Mouse (Mus musculus): ENCODE results near the gene Slc23a2.

The Slc23a2 gene

GRCm38 (mm10) chr2:132102505-132103130 lies 42.3 kb downstream of the Slc23a2 start:
- no peak for DNase-seq (ENCODE audit: extremely low read depth, insufficient read length, low spot score)

DNA sequence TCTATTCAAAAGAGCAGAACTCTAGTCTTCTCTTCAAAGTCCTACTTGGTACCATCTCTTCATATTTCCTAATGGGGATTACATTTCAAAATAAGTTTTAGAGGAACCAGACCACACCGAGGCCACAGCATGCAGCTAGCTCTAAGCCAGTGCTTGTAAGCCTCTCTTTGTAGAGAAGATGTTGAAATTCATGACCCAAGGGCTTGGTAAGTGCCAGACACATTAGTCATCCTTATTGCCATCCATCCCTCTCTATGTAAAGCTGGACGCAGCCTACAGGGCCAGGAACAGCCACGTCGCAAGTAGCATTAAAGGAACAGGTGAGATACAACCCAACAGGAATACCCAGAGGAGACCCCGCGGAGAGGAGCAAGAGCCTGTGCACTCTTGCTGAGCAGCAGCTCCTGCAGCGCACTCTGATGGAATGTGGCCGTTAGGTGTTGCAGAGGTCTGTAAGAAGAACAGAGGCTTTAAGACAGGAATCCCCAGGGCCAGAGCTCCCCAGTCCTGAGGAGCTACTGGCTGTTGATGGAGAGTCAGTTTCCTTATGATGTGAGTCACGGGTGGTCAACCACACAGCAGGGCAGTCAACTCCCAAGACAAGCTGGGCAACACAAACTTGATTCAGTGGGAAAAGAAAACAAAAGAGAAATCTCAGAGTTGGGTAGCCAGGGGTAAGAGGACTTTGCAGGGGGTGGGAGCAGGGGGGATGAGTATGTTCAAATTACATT lies 45.8 kb downstream of the Slc23a2 start:
- DNase-seq (ENCODE audit: extremely low read depth, insufficient read length, low spot score): peak; percentile 90

DNA sequence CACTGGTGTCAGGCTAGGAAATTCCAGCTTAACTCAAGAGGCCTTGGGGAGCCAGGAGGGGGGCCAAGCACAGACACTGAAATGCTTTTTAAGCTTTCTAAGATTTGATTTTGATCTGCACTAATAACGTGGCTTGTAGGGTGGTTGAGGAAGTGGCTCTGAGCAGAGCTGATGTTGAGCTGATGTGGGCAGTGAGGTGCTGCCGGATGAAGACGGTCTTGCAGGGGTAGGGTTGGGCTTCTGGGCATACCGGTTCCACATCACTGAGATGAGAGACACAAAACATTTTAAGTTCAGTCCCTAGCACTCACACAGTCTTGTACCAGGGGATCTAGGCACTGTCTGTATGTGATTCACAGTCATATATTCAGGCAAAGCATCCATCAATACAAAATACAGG lies 46.5 kb downstream of the Slc23a2 start:
- no peak for DNase-seq (ENCODE audit: extremely low read depth, insufficient read length, low spot score)

- DNase-seq (ENCODE audit: extremely low read depth, insufficient read length, low spot score): no peak
Measured at GRCm38 (mm10) chr2:132096582-132096981, 48.3 kb downstream of the Slc23a2 start.

GRCm38 (mm10) chr2:132095821-132096220 lies 49.1 kb downstream of the Slc23a2 start:
- DNase-seq (ENCODE audit: extremely low read depth, insufficient read length, low spot score): no peak

GRCm38 (mm10) chr2:132094441-132095230 lies 50.3 kb downstream of the Slc23a2 start:
- no peak for DNase-seq (ENCODE audit: extremely low read depth, insufficient read length, low spot score)

DNA sequence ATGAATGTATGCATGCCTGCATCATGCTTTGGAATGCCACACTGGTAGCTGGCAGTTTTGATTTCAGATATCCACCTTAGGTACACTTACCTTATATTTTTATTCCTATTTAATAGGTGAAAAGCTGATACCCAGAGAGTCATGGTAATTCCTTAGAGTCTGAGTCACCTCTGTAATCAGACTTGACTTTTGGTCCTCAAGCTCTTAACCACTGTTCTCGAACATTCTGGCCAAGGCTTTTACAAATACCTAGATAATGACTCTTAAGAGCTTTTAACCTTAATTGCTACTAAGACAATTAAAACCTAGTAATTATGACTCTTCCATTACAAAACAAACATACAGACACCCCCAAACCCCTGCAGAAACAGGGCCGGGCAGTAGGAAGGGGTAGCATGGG lies 51.2 kb downstream of the Slc23a2 start:
- no peak for DNase-seq (ENCODE audit: extremely low read depth, insufficient read length, low spot score)

DNA sequence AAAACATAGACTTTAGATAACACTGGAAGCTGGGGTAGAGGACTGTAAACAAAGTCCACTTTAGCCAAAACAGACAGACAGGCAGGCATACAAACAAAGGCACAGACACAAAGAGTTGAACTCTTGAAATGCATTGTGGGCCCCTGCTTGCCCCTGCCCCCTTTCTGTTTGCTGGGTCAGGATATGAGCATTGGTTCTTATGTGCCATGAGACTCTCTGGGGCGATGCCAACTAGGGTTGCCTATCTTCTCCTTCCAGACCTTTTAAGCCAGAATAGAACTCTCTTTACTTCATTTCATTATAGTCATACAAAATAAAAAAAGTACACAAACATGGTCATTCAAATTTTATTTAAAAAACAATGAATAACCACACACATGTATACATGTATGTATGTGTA lies 51.6 kb downstream of the Slc23a2 start:
- no peak for DNase-seq (ENCODE audit: extremely low read depth, insufficient read length, low spot score)

DNA sequence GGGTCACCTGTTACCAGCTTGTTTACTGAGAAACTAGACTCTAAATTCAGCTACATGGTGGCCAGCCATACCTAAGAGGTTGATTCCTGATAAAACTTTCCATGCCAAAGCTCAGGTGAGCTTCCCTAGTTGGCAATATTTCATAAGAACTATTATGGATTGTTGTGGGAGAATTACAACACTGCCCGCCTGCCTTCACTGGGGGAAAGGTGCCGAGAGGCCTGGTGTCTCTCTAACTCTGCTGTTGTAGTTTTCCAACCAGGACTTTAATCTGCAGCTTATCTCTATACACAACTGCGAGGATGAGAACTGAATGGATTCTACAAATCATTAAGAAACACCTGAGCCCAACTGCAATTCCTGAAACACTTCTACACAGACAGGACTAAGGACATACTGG lies 52.2 kb downstream of the Slc23a2 start:
- no peak for DNase-seq (ENCODE audit: extremely low read depth, insufficient read length, low spot score)

- DNase-seq (ENCODE audit: extremely low read depth, insufficient read length, low spot score): no peak
Measured at GRCm38 (mm10) chr2:132091749-132092148, 53.2 kb downstream of the Slc23a2 start.

DNA sequence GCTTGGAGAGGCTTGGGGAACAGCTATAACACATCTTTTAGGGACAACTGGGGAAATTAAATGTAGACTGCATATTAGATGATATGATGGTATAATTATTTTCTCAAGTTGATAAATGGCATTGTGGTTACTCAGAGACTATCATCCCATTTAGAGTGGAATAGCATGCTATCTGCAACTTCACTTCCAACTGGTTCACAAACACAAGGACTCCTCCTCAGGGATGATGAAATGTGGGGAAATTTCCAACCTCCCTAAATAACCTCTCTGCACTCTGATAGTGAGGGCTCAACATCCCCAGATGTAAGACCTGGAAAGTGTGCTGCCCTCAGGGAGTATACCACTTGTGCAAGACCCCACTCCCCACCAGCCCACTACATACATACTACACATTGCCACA lies 60.1 kb downstream of the Slc23a2 start:
- no peak for DNase-seq (ENCODE audit: extremely low read depth, insufficient read length, low spot score)

DNA sequence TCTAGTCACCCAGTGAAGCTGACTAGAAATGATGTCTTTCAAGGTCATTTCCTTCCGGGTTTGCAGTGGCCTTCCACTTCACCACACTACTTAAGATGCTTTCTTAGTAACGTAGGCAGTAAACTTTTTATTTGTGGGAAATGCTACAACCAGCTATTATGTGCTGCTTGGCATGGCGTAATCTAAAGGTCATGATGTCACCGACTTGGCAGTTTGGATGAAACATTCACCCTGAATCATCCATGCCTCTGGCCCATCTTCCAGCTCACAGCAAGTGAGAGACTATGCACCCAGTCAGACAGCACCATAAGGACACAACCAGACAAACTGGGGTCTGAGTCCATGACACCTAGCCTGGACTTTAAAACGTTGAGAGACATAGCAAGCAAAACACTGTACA lies 60.5 kb downstream of the Slc23a2 start:
- peak; percentile 71 for DNase-seq (ENCODE audit: extremely low read depth, insufficient read length, low spot score)

- DNase-seq (ENCODE audit: extremely low read depth, insufficient read length, low spot score): no peak
Measured at GRCm38 (mm10) chr2:132079139-132079538, 65.8 kb downstream of the Slc23a2 start.

DNA sequence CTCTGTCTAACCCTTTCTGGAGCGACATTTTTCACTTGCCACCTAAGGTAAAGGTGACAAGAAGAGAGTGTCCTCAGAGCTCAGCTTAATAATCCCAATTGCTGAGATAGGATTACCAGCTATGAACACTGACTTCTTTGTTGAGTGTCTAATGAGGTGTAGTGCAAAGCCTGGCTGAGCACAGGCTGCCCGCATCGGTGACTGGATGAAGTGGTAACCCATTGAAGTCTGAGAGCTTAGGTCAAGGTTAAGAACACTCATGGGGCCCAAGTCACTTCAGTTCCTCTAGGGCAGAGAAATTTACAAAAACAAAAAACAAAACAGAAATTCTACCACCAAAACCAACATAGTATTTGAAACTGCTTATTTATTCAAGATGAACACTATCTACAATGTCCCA lies 71.9 kb downstream of the Slc23a2 start:
- no peak for DNase-seq (ENCODE audit: extremely low read depth, insufficient read length, low spot score)

DNA sequence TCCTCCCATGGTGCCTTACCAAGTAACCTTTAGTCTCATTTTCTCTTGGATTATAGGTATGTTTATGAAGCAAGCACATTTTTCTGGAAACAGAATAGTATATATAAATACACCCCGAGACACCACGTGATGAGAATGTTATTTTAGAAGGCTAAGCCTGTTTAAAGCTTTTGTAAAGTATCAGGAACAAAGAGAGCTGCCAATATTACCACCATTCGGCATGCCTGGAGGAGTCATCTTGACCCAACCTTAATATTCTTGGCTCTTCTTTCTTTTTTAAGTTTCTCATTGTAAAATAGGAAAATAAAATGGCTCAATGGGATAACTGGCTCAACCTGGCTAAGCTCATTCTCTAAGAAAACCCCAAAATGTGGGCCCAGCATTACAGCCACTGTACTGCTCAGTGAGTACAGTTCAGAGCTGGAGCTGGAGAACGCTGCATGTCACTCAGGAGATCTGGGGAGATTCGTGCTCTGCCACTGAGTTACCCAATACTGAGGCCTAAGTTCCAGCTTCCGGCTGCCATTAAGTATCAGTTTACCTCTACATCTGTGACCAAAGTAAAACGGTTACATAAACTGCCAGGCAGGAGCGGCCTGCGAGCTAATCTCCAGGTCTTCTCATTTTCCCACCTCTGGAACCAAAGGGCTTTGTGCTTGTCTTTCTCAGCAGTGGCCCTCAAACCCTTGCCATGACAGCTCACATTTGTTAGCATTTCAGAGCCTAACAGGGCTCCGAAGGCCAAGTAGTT lies 74.7 kb downstream of the Slc23a2 start:
- DNase-seq (ENCODE audit: extremely low read depth, insufficient read length, low spot score): no peak

GRCm38 (mm10) chr2:132064185-132064831 lies 80.6 kb downstream of the Slc23a2 start:
- peak; percentile 55 for DNase-seq (ENCODE audit: extremely low read depth, insufficient read length, low spot score)

- DNase-seq (ENCODE audit: extremely low read depth, insufficient read length, low spot score): peak; percentile 64
Measured at GRCm38 (mm10) chr2:132063776-132064175, 81.1 kb downstream of the Slc23a2 start.

DNA sequence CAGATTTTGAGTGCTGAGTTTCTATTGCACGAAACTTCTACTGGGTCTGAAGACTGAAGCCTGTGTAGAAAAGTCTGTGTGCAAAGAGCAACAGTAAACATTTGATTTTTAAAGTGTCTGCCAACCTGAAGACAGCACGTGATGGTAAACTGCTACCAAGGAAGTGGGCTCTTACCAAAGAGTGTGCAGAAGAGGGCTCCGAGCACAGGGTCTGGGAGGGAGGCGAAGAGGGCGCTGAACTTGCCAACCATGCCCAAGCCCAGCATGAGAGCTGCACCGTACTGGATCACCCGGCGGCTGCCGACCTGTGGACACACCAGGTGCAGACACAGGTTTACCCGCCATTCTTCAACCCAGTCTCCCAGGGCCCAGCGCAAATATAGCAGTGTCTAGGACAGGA lies 83.0 kb downstream of the Slc23a2 start:
- no peak for DNase-seq (ENCODE audit: extremely low read depth, insufficient read length, low spot score)

GRCm38 (mm10) chr2:132059919-132060318 lies 85.0 kb downstream of the Slc23a2 start:
- DNase-seq (ENCODE audit: extremely low read depth, insufficient read length, low spot score): no peak

DNA sequence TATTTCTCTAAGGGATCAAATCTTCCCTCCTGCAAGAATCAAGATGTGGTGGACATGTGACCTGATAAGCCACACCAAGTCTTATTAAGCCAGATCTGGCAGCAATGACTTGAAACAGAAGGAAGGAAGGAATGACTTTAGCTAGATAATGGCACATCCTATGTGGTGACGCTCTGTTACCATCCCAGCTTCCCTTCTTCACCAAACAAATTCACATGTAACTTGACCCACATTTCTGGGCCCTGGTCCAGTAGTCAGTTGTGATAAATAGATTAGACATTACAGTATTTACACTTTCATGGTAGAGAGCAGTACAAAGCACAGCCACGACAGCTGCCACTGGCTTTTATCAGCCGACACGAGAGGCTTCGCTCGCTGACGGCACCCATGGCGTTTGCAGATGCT lies 89.6 kb downstream of the Slc23a2 start:
- no peak for DNase-seq (ENCODE audit: extremely low read depth, insufficient read length, low spot score)
